Mouse (Mus musculus): ENCODE measurements at regions not wholly inside any gene's neighbourhood (a gene's known extent, or its start where the extent isn't known, plus 50 kb on each side); places are given as distances from the start of the nearest gene placed in this dataset.

DNA sequence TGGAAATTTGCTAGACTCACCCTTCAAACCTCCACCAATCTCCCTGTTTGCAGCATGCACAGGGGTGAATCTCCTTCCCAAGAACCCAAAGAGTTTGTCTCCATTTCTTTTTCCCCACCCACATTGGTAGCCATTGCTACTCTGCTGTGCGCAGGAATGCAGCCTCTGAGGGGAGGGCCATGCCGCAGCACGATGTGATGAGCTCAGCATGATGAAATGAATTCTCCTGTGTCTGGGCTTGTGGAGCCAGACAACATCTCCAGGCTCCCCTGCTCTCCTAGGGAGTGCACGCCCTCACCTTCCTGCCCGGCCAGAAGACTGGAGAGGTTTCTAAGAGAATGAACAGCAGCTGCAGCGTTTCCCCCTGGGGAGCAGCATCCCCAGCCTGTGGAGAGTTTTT, 92.9 kb upstream of the Dscam start:
- no peak overlapping the region for H3K4me3 ChIP-seq (ENCODE audit: low read depth, low read length)
- H3K9me3 ChIP-seq (ENCODE audit: control insufficient read depth, low read length) = no peaks in the 10 kb centered on the region
- no peaks in the 10 kb centered on the region for H3K36me3 ChIP-seq (ENCODE audit: control insufficient read depth, insufficient read depth, low read length)
- ATAC-seq (replicated peaks; ENCODE audit: low FRiP score, low TSS enrichment, low read depth) (no peak), DNase-seq (ENCODE audit: low spot score) (no peak)
- no peaks in the 10 kb centered on the region for H3K27me3 ChIP-seq (replicated peaks; ENCODE audit: control insufficient read depth, insufficient read depth, low read length)
- H3K9ac ChIP-seq (ENCODE audit: low read length) = no peak overlapping the region
- H3K4me1 ChIP-seq (replicated peaks; ENCODE audit: control insufficient read depth, insufficient read depth, low read length) = no peaks in the 10 kb centered on the region
- whole genome bisulfite sequencing = 10% methylated on average over 6 of the region's 6 CpGs
- no peak overlapping the region for H3K27ac ChIP-seq (ENCODE audit: low read depth)
- H3K4me2 ChIP-seq (ENCODE audit: low read length) = no peak overlapping the region

DNA sequence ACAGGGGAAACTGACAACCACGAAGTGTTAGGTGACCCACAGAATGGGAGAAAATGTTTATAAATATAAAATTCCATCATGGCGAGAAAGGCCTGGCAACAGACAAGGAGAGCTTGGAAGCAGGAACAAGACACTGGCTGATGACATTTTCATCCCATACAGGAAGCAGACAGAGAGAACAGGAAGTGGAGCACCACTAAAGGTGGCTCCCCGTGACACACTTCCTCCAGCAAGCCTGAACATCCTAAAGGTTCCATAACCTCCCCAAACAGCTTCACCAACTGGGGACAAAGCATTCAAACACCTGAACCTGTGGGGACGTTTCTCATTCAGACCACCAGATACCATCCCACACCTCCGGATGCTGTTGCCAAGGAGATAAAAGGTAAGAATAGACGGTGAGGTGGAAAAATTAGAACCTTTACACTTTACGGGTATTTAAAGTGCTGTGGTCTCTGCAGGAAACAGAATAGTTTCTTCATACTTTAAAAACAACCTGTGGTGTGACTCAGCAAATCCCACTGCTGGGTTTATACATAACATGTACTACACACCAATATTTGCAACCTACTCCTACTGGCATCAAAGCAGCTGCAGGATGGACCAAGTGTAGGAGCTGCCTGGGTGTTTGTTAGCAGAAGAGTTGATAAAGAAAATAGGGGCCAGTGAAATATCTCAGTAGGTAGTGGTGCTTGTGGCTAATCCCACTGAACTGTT, 86.0 kb upstream of the Bace2 start:
- H3K9me3 ChIP-seq (ENCODE audit: control insufficient read depth, low read length) = no peaks in the 10 kb centered on the region
- no peak overlapping the region for H3K27ac ChIP-seq (ENCODE audit: low read depth)
- no peak overlapping the region for H3K9ac ChIP-seq (ENCODE audit: low read length)
- no peak overlapping the region for H3K4me3 ChIP-seq (ENCODE audit: low read depth, low read length)
- no peaks in the 10 kb centered on the region for H3K4me1 ChIP-seq (replicated peaks; ENCODE audit: control insufficient read depth, insufficient read depth, low read length)
- no peak for ATAC-seq (replicated peaks; ENCODE audit: low FRiP score, low TSS enrichment, low read depth)
- 88% methylated on average over 7 of the region's 7 CpGs for WGBS
- H3K36me3 ChIP-seq (ENCODE audit: control insufficient read depth, insufficient read depth, low read length) = no peaks in the 10 kb centered on the region
- H3K27me3 ChIP-seq (replicated peaks; ENCODE audit: control insufficient read depth, insufficient read depth, low read length) = no peaks in the 10 kb centered on the region
- no peak for DNase-seq (ENCODE audit: low spot score)
- H3K4me2 ChIP-seq (ENCODE audit: low read length) = no peak overlapping the region

GRCm38 (mm10) chr16:97271264-97271663, 85.3 kb upstream of the Bace2 start:
- DNase-seq (ENCODE audit: low spot score) (no peak), ATAC-seq (replicated peaks; ENCODE audit: low FRiP score, low TSS enrichment, low read depth) (no peak)
- H3K9me3 ChIP-seq (ENCODE audit: control insufficient read depth, low read length) = no peaks in the 10 kb centered on the region
- H3K36me3 ChIP-seq (ENCODE audit: control insufficient read depth, insufficient read depth, low read length) = no peaks in the 10 kb centered on the region
- H3K9ac ChIP-seq (ENCODE audit: low read length) = no peak overlapping the region
- WGBS = 88% methylated on average over 8 of the region's 8 CpGs
- H3K27me3 ChIP-seq (replicated peaks; ENCODE audit: control insufficient read depth, insufficient read depth, low read length) = no peaks in the 10 kb centered on the region
- H3K4me1 ChIP-seq (replicated peaks; ENCODE audit: control insufficient read depth, insufficient read depth, low read length) = no peaks in the 10 kb centered on the region
- no peak overlapping the region for H3K4me2 ChIP-seq (ENCODE audit: low read length)
- no peak overlapping the region for H3K4me3 ChIP-seq (ENCODE audit: low read depth, low read length)
- H3K27ac ChIP-seq (ENCODE audit: low read depth) = no peak overlapping the region

DNA sequence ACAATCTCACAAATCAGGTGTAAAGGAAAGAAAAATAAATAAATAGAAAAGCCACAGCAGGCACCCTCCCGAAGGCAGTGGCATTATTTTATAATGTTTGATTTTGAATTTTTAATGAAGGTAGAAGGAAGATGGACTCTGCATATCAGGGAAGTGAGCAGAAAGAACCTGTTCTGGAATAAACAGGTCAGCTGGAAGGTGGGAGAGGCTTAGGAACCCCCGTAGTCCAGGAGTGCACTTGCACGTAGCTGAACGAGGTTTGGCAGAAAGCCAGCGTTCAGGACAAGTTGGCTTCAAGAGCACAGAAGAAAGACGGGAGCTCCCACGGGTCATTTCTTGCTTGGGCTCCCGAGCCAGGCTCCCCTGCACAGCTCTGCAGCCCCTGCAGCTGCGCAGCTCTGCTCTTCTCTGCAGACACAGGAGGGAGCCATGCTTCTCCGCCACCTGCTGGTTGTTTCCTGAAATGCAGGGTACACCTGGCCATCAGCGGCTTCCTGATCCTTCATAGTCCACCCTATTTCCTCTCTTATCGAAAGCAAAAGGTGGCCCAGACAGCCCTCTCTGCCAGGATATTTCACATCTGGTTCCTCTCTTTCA, 84.4 kb upstream of the Bace2 start:
- ATAC-seq (replicated peaks; ENCODE audit: low FRiP score, low TSS enrichment, low read depth) (peak; percentile 92), DNase-seq (ENCODE audit: low spot score) (peak; percentile 90)
- Histone ChIP-seq H3K4me2 (ENCODE audit: low read length) (peak overlapping the region; percentile 23), H3K27ac (ENCODE audit: low read depth) (no peak overlapping the region), H3K4me1 (replicated peaks; ENCODE audit: control insufficient read depth, insufficient read depth, low read length) (no peaks in the 10 kb centered on the region), H3K9me3 (ENCODE audit: control insufficient read depth, low read length) (no peaks in the 10 kb centered on the region), H3K9ac (ENCODE audit: low read length) (no peak overlapping the region), H3K4me3 (ENCODE audit: low read depth, low read length) (no peak overlapping the region), H3K36me3 (ENCODE audit: control insufficient read depth, insufficient read depth, low read length) (no peaks in the 10 kb centered on the region), H3K27me3 (replicated peaks; ENCODE audit: control insufficient read depth, insufficient read depth, low read length) (no peaks in the 10 kb centered on the region)
- 9% methylated on average over 12 of the region's 12 CpGs for WGBS

DNA sequence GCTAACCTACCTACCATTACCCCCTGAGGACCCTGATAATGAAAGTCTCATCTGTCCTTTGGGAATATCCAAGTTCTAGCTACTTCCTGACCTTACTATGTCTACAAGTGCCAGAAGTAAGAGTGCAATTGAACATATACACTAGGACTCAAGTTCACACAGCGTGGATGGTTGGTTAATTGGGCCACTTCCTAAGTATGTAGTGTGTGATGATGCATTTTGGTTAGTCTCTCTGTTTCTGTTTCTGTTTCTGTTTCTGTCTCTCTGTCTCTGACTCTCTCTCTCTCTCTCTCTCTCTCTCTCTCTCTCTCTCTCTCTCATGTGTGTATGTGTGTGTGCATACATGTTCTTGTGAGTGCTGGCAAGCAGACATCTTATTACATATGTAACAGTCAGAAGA, 77.6 kb upstream of the Bace2 start:
- H3K9me3 ChIP-seq (ENCODE audit: control insufficient read depth, low read length) = no peaks in the 10 kb centered on the region
- ATAC-seq (replicated peaks; ENCODE audit: low FRiP score, low TSS enrichment, low read depth) (no peak), DNase-seq (ENCODE audit: low spot score) (no peak)
- no peaks in the 10 kb centered on the region for H3K27me3 ChIP-seq (replicated peaks; ENCODE audit: control insufficient read depth, insufficient read depth, low read length)
- H3K4me1 ChIP-seq (replicated peaks; ENCODE audit: control insufficient read depth, insufficient read depth, low read length) = no peaks in the 10 kb centered on the region
- H3K36me3 ChIP-seq (ENCODE audit: control insufficient read depth, insufficient read depth, low read length) = no peaks in the 10 kb centered on the region
- H3K4me3 ChIP-seq (ENCODE audit: low read depth, low read length) = no peak overlapping the region
- H3K4me2 ChIP-seq (ENCODE audit: low read length) = no peak overlapping the region
- WGBS = 84% methylated on average over 1 of the region's 1 CpGs
- H3K9ac ChIP-seq (ENCODE audit: low read length) = no peak overlapping the region
- no peak overlapping the region for H3K27ac ChIP-seq (ENCODE audit: low read depth)

GRCm38 (mm10) chr16:97281615-97282110, 74.9 kb upstream of the Bace2 start:
- 84% methylated on average over 7 of the region's 7 CpGs for WGBS
- ATAC-seq (replicated peaks; ENCODE audit: low FRiP score, low TSS enrichment, low read depth) (no peak), DNase-seq (ENCODE audit: low spot score) (no peak)
- Histone ChIP-seq H3K4me3 (ENCODE audit: low read depth, low read length) (no peak overlapping the region), H3K9me3 (ENCODE audit: control insufficient read depth, low read length) (no peaks in the 10 kb centered on the region), H3K4me2 (ENCODE audit: low read length) (no peak overlapping the region), H3K27me3 (replicated peaks; ENCODE audit: control insufficient read depth, insufficient read depth, low read length) (no peaks in the 10 kb centered on the region), H3K27ac (ENCODE audit: low read depth) (no peak overlapping the region), H3K9ac (ENCODE audit: low read length) (no peak overlapping the region), H3K4me1 (replicated peaks; ENCODE audit: control insufficient read depth, insufficient read depth, low read length) (no peaks in the 10 kb centered on the region), H3K36me3 (ENCODE audit: control insufficient read depth, insufficient read depth, low read length) (no peaks in the 10 kb centered on the region)

- DNase-seq (ENCODE audit: low spot score) (no peak), ATAC-seq (replicated peaks; ENCODE audit: low FRiP score, low TSS enrichment, low read depth) (no peak)
- H3K4me2 ChIP-seq (ENCODE audit: low read length) = no peak overlapping the region
- H3K9ac ChIP-seq (ENCODE audit: low read length) = no peak overlapping the region
- H3K36me3 ChIP-seq (ENCODE audit: control insufficient read depth, insufficient read depth, low read length) = no peaks in the 10 kb centered on the region
- no peaks in the 10 kb centered on the region for H3K4me1 ChIP-seq (replicated peaks; ENCODE audit: control insufficient read depth, insufficient read depth, low read length)
- no peak overlapping the region for H3K27ac ChIP-seq (ENCODE audit: low read depth)
- H3K4me3 ChIP-seq (ENCODE audit: low read depth, low read length) = no peak overlapping the region
- no peaks in the 10 kb centered on the region for H3K27me3 ChIP-seq (replicated peaks; ENCODE audit: control insufficient read depth, insufficient read depth, low read length)
- 82% methylated on average over 9 of the region's 9 CpGs for WGBS
- no peaks in the 10 kb centered on the region for H3K9me3 ChIP-seq (ENCODE audit: control insufficient read depth, low read length)
Measured at GRCm38 (mm10) chr16:97282943-97283342, 73.6 kb upstream of the Bace2 start.

DNA sequence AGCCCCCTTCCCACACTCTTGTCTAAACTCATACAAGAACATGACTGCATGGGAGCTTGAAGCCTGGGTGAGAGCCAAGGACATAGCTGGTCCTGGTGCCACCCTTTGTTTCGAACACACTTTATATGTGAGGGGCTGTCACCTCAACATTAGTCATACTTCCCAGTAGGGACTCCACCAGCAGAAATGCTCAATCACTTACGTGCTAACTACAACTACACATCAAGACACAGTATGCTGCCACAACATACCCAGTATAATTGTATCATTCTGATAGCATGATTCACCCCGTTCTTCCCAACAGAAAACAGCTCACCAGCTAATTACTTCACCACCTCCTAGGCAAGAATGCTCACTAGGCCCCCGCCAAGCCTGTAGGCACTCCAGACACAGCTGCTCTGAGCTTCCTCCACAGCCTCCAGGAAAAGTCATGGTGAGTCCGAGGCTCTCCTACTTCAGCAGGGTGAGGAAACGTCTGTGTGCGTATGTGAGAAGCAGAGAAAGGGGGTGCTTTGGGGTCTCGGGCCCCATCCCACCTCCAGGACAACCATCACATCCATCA, 70.6 kb upstream of the Bace2 start:
- 78% methylated on average over 8 of the region's 8 CpGs for WGBS
- Histone ChIP-seq H3K9ac (ENCODE audit: low read length) (no peak overlapping the region), H3K27me3 (replicated peaks; ENCODE audit: control insufficient read depth, insufficient read depth, low read length) (no peaks in the 10 kb centered on the region), H3K4me2 (ENCODE audit: low read length) (no peak overlapping the region), H3K36me3 (ENCODE audit: control insufficient read depth, insufficient read depth, low read length) (no peaks in the 10 kb centered on the region), H3K9me3 (ENCODE audit: control insufficient read depth, low read length) (no peaks in the 10 kb centered on the region), H3K4me1 (replicated peaks; ENCODE audit: control insufficient read depth, insufficient read depth, low read length) (no peaks in the 10 kb centered on the region), H3K27ac (ENCODE audit: low read depth) (no peak overlapping the region), H3K4me3 (ENCODE audit: low read depth, low read length) (no peak overlapping the region)
- DNase-seq (ENCODE audit: low spot score) = no peak
- no peak for ATAC-seq (replicated peaks; ENCODE audit: low FRiP score, low TSS enrichment, low read depth)

- H3K27ac ChIP-seq (ENCODE audit: low read depth) = no peak overlapping the region
- H3K4me1 ChIP-seq (replicated peaks; ENCODE audit: control insufficient read depth, insufficient read depth, low read length) = no peaks in the 10 kb centered on the region
- no peak overlapping the region for H3K9ac ChIP-seq (ENCODE audit: low read length)
- DNase-seq (ENCODE audit: low spot score) (no peak), ATAC-seq (replicated peaks; ENCODE audit: low FRiP score, low TSS enrichment, low read depth) (no peak)
- no peaks in the 10 kb centered on the region for H3K9me3 ChIP-seq (ENCODE audit: control insufficient read depth, low read length)
- no peak overlapping the region for H3K4me2 ChIP-seq (ENCODE audit: low read length)
- no peaks in the 10 kb centered on the region for H3K27me3 ChIP-seq (replicated peaks; ENCODE audit: control insufficient read depth, insufficient read depth, low read length)
- no peak overlapping the region for H3K4me3 ChIP-seq (ENCODE audit: low read depth, low read length)
- no peaks in the 10 kb centered on the region for H3K36me3 ChIP-seq (ENCODE audit: control insufficient read depth, insufficient read depth, low read length)
- 24% methylated on average over 3 of the region's 3 CpGs for WGBS
Measured at GRCm38 (mm10) chr16:97286717-97287116, 69.8 kb upstream of the Bace2 start.

Data from intestine, embryonic 14.5 days (tissue).